Mouse (Mus musculus) liver, adult 2 months (tissue): ENCODE measurements around the gene Xrn2. TPM values are rescaled to one million over a fixed set of nuclear protein-coding genes. Genes with fewer than 3 reads are reported as not detected.

Source experiments
- DNase-seq: peaks from one replicate; pipeline ENCODE4 v3.0.0-alpha.2; 2011; ENCODE audit warnings: low read depth, low spot score; ENCODE audit errors: extremely low read depth
- H3K27ac ChIP-seq: fragments of 200-500 bp; replicated peaks from 2 replicates; pipeline ENCODE4 v1.5.1; 2012; ENCODE audit warnings: low read depth, mild to moderate bottlenecking, control low read depth, inconsistent platforms, low read length; ENCODE audit not compliant: insufficient read depth
- H3K27me3 ChIP-seq: fragments of 200-500 bp; 2 replicates; pipeline ENCODE4 v1.6.1; 2012; ENCODE audit warnings: mild to moderate bottlenecking, moderate library complexity, low read length, inconsistent platforms; ENCODE audit not compliant: control insufficient read depth, insufficient read depth
- H3K36me3 ChIP-seq: fragments of 200-500 bp; 2 replicates; pipeline ENCODE4 v1.6.1; 2012; ENCODE audit warnings: low read length, inconsistent platforms; ENCODE audit not compliant: control insufficient read depth, insufficient read depth
- H3K4me1 ChIP-seq: fragments of 200-500 bp; 2 replicates; pipeline ENCODE4 v1.6.1; 2011; ENCODE audit warnings: low read length; ENCODE audit not compliant: control insufficient read depth, insufficient read depth
- H3K4me3 ChIP-seq: fragments of 200-500 bp; 2 replicates; pipeline ENCODE4 v1.5.1; 2011; ENCODE audit warnings: low read depth, mild to moderate bottlenecking, control low read depth, low read length, moderate library complexity; ENCODE audit not compliant: insufficient read depth
- H3K79me2 ChIP-seq: fragments of 200-500 bp; 2 replicates; pipeline ENCODE4 v1.6.1; 2012; ENCODE audit warnings: inconsistent platforms, mild to moderate bottlenecking, low read length, moderate library complexity; ENCODE audit not compliant: control insufficient read depth, insufficient read depth
- H3K9ac ChIP-seq: fragments of 200-500 bp; 2 replicates; pipeline ENCODE4 v1.6.1; 2012; ENCODE audit warnings: low read depth, mild to moderate bottlenecking, control low read depth, inconsistent platforms, low read length
- CTCF ChIP-seq: fragments of 200-500 bp; IDR thresholded peaks from 2 replicates; pipeline ENCODE4 v1.5.1; 2011; ENCODE audit warnings: low read depth, low read length, control low read depth
- POLR2A ChIP-seq: fragments of 200-500 bp; IDR thresholded peaks from 2 replicates; pipeline ENCODE4 v1.6.1; 2011; ENCODE audit warnings: low read length, control low read depth; ENCODE audit not compliant: insufficient read depth; ENCODE audit errors: extremely low read depth
- WGBS: fragments of 180-500 bp; shearing (Covaris S2); methylation state at CpG from one replicate; pipeline ENCODE4 v1.1.7; 2018; 5-methylcytosine and 5-hydroxymethylcytosine counted together
- polyA plus RNA-seq: library from polyadenylated mRNA; depleted of rRNA; stranded (reverse); fragments of >200 nt; gene quantifications from 2 replicates; pipeline ENCODE4 v1.2.3, GENCODE M21; 2012
- total RNA-seq: library from RNA; depleted of rRNA; stranded (reverse); fragments of >200 nt; gene quantifications from 2 replicates; pipeline ENCODE4 v1.2.3, GENCODE M21; 2014

Gene Xrn2
- total and polyA plus RNA-seq, 2 experiments, result 14.5 to 57.9 TPM

DNA sequence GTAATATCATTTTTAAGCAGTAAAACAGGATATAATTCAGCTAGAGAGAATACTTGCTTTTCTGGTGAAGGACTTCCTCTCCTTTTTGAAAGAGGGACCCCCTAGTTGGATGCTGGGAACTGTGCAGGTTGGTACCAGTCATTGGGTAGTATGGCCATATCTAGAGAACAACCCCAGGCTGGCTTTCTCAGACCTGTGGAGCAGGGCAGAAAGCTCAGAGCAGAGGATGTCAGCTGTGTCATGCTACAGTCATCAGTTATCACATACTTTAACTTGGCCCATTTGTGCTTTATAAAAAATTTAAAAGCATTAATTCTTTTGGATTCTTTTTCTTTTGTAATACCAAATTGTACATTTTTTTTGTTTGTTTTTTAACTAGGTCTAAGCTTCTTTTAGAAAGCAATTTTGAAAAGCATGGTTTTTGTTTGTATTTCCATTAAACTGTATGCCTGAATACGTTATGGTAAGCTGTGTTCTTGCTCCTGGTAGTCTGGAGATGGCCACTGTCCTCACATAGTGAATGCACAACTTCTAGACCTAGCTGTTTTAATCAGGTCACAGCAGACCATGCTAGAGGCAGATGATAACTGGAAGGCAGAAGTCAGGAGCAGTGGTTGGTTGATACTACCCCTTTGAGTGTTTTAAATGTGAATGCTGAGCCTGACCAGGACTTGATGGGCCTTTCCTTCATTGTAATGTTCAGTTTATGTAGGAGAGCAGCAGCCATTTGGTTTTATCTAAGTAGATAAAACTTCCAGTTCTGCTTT, 54.9 kb downstream of the Xrn2 start:
- WGBS, result 87% methylated on average over 1 of the region's 1 CpGs
- Histone ChIP-seq H3K4me1 (no peaks in the 10 kb centered on the region), H3K27me3 (no peaks in the 10 kb centered on the region), H3K27ac (no peak overlapping the region), H3K79me2 (no peaks in the 10 kb centered on the region), H3K4me3 (no peak overlapping the region), H3K36me3 (peaks cover 54% of the 10 kb centered on the region), H3K9ac (no peak overlapping the region)
- no peak for TF ChIP-seq POLR2A
- TF ChIP-seq CTCF, result no peak
- no peak for DNase-seq

DNA sequence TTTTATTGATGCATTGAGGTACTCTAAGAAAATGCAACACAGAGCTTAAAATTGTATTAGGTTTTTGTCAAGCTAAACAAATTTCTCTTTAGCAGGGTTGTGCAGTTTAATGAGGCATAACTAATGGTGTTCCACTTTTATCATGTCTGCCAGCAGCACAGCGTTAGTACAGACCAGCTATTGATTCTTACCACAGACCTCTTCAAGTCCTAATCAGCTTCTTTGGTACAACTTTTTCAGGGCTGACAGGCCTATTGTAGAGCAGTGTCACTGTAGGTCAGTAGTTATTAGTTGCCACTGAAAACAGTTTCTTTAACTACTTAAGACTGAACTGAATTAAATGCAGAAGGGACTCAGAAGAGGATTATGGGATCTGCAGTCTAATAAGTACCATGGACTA, 56.3 kb downstream of the Xrn2 start:
- H3K4me3 ChIP-seq, result no peak overlapping the region
- H3K27me3 ChIP-seq, result no peaks in the 10 kb centered on the region
- TF ChIP-seq CTCF (no peak), POLR2A (no peak)
- no peak overlapping the region for H3K27ac ChIP-seq
- WGBS, result 58% methylated on average over 1 of the region's 1 CpGs
- peaks cover 53% of the 10 kb centered on the region for H3K36me3 ChIP-seq
- H3K4me1 ChIP-seq, result no peaks in the 10 kb centered on the region
- no peak overlapping the region for H3K9ac ChIP-seq
- no peak for DNase-seq
- no peaks in the 10 kb centered on the region for H3K79me2 ChIP-seq

DNA sequence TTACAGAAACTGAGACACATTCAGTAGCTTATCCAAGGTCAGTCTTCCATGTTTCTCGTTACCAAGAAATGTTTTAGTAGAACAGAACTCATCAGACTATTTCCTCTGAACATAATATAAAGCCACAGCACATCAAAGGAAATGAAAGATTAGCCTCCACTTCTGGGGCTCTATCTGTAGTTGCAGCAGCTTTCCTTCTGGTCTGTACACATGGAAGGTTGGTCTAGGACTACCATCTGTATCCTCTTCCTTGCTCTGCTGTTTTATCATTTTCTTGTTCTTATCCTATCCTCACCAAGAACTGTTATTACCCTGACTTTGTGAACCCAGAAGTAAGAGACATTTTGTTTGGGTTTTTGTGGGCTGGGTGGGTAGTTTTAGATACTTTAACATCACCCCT, 57.5 kb downstream of the Xrn2 start:
- DNase-seq, result no peak
- no peak for TF ChIP-seq POLR2A
- TF ChIP-seq CTCF, result no peak
- Histone ChIP-seq H3K27ac (no peak overlapping the region), H3K79me2 (no peaks in the 10 kb centered on the region), H3K36me3 (peaks cover 52% of the 10 kb centered on the region), H3K4me1 (no peaks in the 10 kb centered on the region), H3K4me3 (no peak overlapping the region), H3K27me3 (no peaks in the 10 kb centered on the region), H3K9ac (no peak overlapping the region)
- 65% methylated on average over 1 of the region's 1 CpGs for WGBS

DNA sequence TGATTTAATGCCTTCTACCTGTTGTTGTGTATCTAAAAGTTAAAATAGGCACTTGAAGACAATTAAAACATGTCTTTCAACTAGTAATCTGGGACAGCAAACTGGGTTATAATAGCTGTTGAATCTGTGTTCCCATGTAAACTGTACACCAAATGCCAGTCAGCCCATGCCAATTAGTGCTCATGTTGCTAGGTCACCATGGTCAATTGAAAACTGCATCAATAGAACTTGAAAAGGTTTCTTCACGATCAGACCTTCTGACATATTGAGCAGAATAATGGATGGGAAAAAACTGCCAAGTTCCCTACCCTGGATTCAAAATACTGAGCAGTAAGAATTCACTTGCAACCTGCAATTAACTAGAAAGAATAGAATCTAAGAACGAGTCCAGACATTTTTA, 61.2 kb downstream of the Xrn2 start:
- 87% methylated on average over 2 of the region's 2 CpGs for WGBS
- Histone ChIP-seq H3K79me2 (no peaks in the 10 kb centered on the region), H3K9ac (no peak overlapping the region), H3K4me1 (no peaks in the 10 kb centered on the region), H3K27me3 (no peaks in the 10 kb centered on the region), H3K4me3 (no peak overlapping the region), H3K36me3 (peaks cover 51% of the 10 kb centered on the region), H3K27ac (no peak overlapping the region)
- no peak for DNase-seq
- TF ChIP-seq POLR2A (no peak), CTCF (no peak)

DNA sequence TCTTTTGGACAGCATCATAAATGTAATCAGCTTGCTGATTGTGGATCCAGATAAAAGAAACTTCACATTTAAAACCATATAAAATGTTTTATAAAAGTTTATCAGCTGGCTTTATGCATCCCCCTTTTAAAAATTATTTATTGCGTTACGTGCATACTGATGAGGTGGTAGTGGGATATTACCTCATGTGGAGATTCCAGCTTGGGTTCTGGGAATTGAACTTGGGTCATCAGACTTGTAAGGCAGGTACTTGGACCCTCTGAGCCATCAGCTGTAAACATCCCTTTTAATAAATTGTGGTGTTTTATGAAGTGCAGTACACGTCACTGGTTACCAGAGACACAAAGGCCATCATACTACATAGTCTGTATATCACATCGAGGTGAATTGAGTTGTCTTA, 61.6 kb downstream of the Xrn2 start:
- no peak for DNase-seq
- H3K79me2 ChIP-seq, result no peaks in the 10 kb centered on the region
- H3K4me3 ChIP-seq, result no peak overlapping the region
- peaks cover 48% of the 10 kb centered on the region for H3K36me3 ChIP-seq
- WGBS, result 98% methylated on average over 4 of the region's 4 CpGs
- H3K27me3 ChIP-seq, result no peaks in the 10 kb centered on the region
- H3K27ac ChIP-seq, result no peak overlapping the region
- no peak overlapping the region for H3K9ac ChIP-seq
- TF ChIP-seq POLR2A, result no peak
- no peak for TF ChIP-seq CTCF
- H3K4me1 ChIP-seq, result no peaks in the 10 kb centered on the region

DNA sequence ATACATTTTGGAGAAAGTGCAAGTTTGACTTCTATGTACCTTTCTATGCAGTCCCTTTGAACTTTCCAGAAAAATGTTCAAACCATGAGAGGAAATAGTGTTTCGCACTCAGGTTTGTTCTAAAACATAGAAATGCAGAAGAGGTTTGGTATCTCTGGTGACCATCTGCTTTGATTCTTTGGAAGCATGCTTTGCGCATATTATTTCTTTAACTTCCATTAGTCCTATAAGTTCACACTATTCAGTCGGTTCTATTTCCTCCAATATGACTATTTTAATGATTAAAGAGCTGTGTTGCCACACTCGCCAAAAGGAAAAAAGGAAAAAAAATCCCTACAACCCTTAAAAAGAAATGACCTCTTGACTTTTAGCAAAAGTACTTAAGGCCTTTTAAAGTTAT, 69.6 kb downstream of the Xrn2 start:
- Histone ChIP-seq H3K36me3 (peaks cover 5% of the 10 kb centered on the region), H3K9ac (no peak overlapping the region), H3K4me3 (no peak overlapping the region), H3K27me3 (peaks cover 20% of the 10 kb centered on the region), H3K79me2 (no peaks in the 10 kb centered on the region), H3K27ac (no peak overlapping the region), H3K4me1 (no peaks in the 10 kb centered on the region)
- WGBS, result 79% methylated on average over 4 of the region's 4 CpGs
- DNase-seq, result no peak
- TF ChIP-seq CTCF (no peak), POLR2A (no peak)
